Mouse (Mus musculus) kidney, postnatal 4 days (tissue): ENCODE results near the gene Sap30.
"Not testable (repeated sequence)": the region's sequence is repeated elsewhere in the genome, so short reads cannot be mapped to it uniquely, and the experiment has no call there.

Experiments
- DNase-seq, 2 experiments: peaks; one replicate each; pipeline ENCODE4 v3.0.0; 2021; ENCODE audit warnings: mixed read lengths in 2 of 2

The Sap30 gene

GRCm38 (mm10) chr8:57491873-57492272 is 4.2 kb upstream of the Sap30 start:
- no peak for DNase-seq

DNA sequence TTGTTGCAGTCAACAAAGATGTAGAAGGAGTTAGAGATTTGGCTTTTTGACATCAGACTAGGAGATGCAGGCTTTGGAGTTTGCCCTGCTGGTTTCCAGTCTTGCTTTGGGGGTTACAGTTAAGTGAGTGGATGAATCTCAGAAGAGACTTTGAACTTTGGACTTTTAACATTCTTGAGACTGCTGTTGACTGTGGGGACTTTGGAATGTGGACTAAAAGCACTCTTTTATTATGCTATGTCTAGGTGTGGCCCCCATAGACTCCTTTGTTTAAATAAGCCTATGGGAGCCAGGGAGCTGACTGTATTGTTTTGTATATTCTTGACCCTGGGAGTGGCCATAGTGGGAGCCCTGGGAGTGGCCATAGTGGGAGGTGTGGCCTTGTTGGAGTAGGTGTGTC is 2.2 kb upstream of the Sap30 start:
- no peak for DNase-seq

- DNase-seq, result no peak
Observed at GRCm38 (mm10) chr8:57489366-57489765, 1.7 kb upstream of the Sap30 start.

- DNase-seq, result peak; percentile 65 to 78
Observed at GRCm38 (mm10) chr8:57488312-57488765, 679 bp upstream of the Sap30 start.

DNA sequence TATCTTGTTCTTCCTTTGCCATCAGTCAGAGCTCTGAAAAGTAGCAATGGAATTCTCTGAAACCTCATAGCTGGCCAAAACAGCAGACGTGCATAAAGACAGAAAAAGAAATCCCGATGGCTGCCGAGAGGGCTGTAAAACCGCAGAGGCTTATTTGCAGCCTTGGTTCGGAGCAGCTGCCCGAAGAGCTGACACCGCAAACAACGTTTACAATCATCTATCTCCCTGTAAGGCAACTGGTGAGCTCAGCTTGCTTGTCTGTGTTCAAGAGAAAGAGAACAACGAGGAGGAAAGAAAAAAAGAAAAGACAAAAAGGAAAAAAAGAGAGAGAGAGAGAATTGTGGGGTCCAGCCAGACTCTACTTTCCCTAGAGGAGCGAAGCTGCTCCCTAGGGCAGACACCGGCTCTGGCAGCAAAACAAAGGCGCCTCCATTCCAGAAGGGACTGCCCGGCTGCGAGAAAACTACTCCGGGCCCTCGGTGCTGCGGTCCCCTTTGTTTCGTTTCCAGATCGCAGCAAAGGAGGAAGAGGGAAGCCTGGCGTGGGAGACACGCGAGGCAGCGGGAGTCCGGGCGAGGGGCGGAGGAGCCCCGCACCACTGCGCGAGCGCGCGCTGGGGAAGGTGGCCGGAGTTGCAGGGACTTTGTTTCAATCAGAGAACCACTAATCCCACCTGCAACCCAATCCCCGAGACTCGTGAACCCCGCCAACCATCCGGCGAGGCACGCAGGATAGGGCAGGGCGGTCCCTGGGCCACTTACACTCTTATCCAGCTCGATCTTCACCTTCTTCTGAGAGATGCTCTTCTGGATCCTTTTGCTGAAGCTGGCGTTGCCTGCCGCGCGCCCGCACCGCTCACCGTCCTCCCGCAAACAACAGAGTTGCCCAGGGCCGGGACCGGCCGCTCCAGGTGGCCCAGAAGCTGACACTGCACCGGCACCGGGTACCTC is 894 bp downstream of the Sap30 start:
- peak; percentile 62 to 68 for DNase-seq

DNA sequence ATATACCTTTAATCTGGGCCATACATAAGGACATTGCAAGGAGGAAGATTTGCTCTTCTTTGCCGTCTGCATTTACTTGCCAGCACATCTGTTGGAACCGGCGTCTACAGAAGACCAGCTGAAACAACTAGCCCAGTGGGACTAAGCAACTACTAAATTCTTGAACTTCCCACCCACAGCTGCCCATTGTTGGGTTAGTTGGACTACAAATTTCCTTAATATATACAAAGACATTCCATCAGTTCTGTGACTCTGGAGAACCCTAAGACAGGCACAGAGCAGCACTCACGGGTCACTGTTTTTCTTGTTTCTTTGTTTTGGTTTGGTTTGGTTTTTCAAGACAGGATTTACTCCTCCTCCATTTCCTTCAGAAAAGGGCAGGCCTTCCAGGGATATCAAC is 7.1 kb downstream of the Sap30 start:
- DNase-seq, result no peak

DNA sequence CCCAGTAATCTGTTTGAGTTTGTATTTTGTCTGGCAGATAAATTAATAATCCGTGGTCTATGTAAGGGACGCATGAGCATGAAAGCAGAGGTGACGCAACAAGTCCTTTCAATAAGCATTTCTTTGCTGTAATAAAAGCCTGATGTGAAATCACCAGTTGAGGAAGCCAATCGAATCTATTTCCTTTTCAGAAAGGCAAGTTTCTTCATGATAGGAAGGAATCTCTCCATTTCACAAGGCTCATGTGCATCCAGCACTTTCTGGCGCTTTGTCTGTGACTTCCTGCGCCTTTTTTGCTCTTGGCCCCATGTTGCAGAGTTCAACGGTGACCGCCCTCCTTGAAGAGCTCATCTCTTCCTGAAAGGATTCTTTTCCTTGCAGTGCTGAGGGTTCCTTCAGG is 8.0 kb downstream of the Sap30 start:
- no peak for DNase-seq

DNA sequence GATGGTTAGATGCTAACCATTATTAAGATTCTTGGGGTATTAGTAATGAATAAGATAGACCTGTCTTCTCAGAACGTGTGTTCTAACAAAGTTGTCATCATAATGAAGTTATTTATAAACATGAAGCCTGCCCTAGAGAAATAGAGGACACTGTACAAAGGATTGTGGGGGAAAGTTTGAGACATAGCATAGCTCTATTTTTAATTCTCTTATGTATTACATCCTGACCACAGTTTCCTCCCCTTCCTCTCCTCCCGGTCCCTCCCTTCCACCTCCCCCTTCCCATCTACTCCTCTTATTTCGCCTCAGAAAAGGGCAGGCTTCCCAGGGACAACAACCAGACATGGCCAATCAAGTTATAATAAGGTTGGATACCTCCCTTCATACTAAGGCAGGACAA is 9.3 kb downstream of the Sap30 start:
- no peak for DNase-seq

DNA sequence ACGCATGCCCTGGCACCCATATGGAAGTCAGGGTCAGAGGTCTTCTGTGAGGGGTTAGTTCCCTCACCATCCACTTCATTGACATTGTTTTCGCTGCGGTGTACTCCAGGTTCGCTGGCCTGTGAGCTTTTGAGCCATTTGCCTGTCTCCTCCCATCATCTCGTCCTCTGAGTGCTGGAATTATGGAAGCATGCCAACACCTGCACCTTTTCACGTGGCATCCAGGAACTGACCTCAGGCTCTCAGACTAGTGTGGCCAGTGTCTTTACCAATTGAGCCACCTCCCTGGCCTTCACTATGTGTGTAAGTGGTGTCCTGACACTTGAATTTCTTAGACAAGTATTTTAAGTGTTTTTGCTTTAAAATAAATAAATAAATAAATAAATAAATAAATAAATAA is 13.9 kb downstream of the Sap30 start:
- no peak for DNase-seq

GRCm38 (mm10) chr8:57470863-57471262 is 16.8 kb downstream of the Sap30 start:
- no peak for DNase-seq

GRCm38 (mm10) chr8:57468624-57469023 is 19.0 kb downstream of the Sap30 start:
- peak; percentile 22 to 43 for DNase-seq

DNA sequence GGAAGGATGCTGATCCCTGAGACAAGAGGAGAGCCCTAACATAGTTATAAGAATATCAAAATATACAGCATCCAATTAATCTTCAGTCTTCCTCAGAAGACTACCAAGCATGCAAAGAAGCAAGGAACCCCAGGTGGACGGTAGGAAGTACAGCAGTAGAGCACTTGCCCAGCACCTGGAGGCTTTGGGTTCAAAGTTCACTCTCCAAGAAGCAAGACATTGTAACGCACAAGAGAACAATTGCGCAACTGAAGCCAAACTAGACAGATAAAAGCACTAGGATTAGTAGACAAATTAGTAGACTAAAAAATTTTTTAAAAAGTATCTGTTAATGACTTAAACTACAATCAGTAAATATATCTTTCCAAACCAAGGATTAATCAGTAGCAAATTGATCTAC is 23.9 kb downstream of the Sap30 start:
- no peak for DNase-seq

GRCm38 (mm10) chr8:57462839-57463238 is 24.8 kb downstream of the Sap30 start:
- DNase-seq, result no peak

DNA sequence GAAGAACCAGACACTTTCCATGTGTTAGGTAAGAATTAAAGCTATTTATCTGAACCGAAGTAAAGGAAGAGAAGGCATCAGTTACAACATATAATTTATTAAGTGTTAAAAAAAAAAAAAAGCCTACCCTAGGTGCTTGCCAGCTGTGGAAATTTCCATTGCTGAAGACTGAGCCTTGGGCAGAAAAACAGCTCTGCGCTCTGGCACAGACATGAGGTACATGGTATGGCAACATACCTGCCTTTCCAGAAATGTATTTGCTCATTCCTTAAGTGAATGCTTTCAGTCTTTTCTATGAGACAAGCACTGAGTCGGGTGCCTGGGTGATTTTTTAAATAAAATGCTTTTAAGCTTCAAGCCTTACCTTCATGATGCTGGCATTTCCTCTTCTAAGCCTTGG is 29.7 kb downstream of the Sap30 start:
- DNase-seq, result no peak

GRCm38 (mm10) chr8:57457152-57457551 is 30.5 kb downstream of the Sap30 start:
- DNase-seq, result no peak

- no peak for DNase-seq
Observed at GRCm38 (mm10) chr8:57455765-57456164, 31.9 kb downstream of the Sap30 start, which contains the start of gene Scrg1. Gene Scrg1, plus strand, starts transcription at chr8:57455923.

DNA sequence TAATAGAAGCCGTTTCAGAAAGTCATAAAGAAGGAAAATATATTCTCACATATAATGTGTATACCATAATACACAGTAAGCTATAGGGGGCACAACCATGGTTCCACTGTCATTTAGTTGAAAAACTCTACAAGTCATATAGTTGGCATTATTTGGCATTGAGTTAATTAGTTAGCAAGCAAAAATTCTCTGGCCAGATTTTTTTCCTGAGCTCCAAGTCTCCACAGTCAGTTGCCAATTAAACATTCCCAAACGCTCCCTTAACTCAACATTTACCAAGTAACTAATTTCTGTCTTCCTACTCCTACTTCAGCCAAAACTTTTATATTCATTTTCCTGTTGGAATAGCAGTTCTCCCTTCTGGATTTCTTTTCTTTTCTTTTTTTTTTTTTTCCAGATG is 34.3 kb downstream of the Sap30 start:
- no peak for DNase-seq

DNA sequence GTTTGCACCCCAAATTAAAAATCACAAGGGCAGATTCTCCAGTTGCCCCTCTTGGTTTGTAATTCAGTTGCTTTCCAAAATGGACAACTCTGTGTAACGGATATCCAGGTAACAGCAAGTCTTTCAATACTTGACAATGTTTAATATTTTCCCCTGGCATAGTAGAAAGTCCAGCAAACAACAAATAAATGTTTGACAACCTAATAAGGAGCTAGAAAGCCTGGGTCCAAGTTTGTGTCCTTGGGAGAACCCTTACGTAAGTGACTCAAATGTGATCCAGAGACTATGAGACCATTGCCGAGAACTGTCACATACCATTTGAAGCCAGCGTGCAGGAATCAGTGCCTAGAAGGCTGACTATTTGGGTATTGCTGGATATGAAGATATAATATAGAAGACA is 35.8 kb downstream of the Sap30 start:
- DNase-seq, result no peak

GRCm38 (mm10) chr8:57450726-57451125 is 36.9 kb downstream of the Sap30 start:
- no peak for DNase-seq

DNA sequence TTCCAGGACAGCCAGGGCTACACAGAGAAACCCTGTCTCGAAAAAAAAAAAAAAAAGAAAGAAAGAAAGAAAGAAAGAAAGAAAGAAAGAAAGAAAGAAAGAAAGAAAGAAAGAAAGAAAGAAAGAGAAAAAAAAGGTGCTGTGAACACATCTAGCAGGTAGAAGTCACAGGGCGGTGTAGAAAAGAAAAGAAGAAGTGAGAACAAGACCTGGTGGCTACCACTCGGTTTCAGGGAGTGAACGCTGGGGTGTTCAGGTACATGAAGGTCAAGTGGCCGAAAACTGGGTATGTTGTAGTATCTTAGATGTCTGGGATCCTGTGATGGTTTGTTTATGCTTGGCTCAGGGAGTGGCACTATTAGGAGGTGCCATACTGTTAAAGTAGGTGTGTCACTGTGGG is 41.8 kb downstream of the Sap30 start:
- DNase-seq, result not testable (repeated sequence)

DNA sequence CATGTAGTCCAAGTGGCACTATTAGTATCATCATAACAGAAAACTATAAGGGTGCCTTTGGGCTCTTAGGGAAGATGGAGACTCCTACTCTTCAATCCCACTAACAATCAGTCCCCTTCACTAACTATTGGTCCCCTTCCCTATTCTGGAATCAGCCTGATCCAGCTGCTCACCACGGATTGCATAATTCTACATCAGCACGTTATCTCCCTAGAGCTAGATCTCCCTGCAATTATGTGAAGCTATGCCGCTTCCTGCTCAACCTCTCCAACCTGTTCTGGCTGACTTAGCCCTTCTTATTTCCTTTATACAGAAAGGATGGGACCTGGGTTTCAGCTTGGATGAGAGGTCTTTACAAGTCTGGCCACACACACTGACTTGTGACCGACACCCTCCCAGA is 44.4 kb downstream of the Sap30 start:
- DNase-seq, result no peak

DNA sequence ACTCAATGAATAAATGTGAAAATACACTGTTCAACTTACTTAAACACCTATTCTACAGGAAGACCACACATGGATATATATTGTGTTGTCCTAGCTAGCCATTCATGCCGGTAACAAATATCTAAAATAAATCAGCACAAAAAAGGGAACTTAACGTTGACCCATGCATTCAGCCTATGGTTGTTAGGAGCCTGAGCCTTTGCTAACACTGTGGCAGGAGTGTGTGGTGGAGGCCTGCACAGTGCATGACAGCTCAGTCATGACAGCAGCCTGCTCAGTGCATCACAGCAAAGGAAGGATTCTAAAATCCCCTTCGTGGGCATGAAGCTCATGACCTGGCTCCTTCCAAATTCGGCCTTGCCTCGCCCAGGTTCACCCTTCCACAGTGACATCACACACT is 46.1 kb downstream of the Sap30 start:
- no peak for DNase-seq

DNA sequence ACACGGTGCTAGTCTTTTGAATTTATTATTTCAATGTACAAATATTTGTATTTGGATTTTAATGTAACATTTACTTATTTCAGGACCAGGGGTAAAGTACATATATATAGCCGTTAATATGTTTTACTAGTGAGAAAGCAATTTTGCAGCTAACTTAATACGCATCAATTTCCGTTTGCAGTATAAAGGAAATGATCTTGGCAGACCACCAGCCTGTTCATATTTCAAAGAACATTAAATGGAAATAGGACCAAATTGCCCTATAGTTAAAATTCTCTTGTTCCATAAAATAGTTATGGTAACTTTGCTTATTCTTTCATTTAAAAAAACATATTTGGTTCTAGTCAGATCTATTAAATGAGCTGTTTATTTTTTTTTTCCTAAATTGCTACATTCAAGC is 46.5 kb downstream of the Sap30 start:
- no peak for DNase-seq

DNA sequence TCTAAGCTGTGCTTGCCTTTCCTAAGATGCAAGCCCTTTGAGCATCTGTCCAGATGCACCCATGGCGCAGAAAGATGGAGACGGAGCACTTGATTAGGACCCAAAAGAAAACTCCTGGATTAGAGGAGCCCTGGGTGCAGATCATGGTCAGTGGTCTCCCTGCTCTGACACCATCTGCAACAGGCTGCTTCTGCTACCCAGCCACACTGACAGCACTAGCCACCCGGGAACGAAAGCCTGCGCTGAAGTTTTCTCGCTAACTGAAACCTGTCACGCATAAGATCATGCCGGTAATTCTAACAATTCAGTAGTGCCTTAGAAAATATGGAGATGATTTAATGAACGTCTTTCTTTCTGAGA is 51.2 kb downstream of the Sap30 start:
- DNase-seq, result no peak
